21 mouse cellular contexts compared by ENCODE assay signal in the genomic region with DNA sequence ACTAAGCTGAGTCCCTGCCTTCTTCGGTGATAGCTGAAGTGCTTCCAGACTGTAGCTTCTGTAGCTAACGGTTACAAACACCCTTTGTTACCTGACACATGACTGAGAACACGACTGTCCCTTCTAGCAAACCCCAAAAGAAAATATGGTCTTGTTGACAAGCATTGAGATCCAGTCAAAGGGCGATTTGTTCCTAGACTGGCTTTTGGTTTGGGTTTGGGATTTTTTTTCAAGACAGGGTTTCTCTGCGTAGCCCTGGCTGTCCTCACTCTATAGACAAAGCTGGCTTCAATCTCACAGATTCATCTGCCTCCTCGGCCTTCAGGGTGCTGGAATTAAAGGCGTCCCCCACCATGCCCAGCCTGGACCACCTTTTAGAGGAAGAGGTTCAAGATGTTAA.
"Had no signal": no experiment of that assay in that cellular context is flagged by ENCODE, and none has a peak within 500 bp of the region (broad histone marks: within the 10 kb centered on the region; RNA-seq: fewer than 3 reads in every experiment).

No protein-coding gene starts in this region.

- DNase-seq: liver, postnatal 0 days; lung, adult 2 months; lung, postnatal 14 days; lung, postnatal 36 days; retina, postnatal 1 day; right cerebral cortex, adult 18-20 months; right cerebral cortex, postnatal 25 days; right cerebral cortex, postnatal 4 days; spleen, adult 18-20 months; thymus, adult 18-20 months; thymus, postnatal 14 days; thymus, postnatal 36 days had no signal

- H3K27ac ChIP-seq: liver, embryonic 15.5 days; lung, embryonic 15.5 days; macrophage; midbrain, embryonic 12.5 days; midbrain, embryonic 15.5 days; neural tube, embryonic 13.5 days; neural tube, embryonic 15.5 days had no signal

- H3K4me3 ChIP-seq: liver, embryonic 15.5 days; lung, embryonic 15.5 days; megakaryocyte, embryonic 14.5 days; midbrain, embryonic 12.5 days; midbrain, embryonic 15.5 days; neural tube, embryonic 13.5 days; neural tube, embryonic 15.5 days had no signal

- H3K36me3 ChIP-seq: liver, embryonic 15.5 days; lung, embryonic 15.5 days; midbrain, embryonic 15.5 days; neural tube, embryonic 15.5 days had no signal

- H3K4me2 ChIP-seq: liver, embryonic 15.5 days; lung, embryonic 15.5 days; midbrain, embryonic 12.5 days; midbrain, embryonic 15.5 days; neural tube, embryonic 13.5 days; neural tube, embryonic 15.5 days had no signal

- H3K9ac ChIP-seq: liver, embryonic 15.5 days; liver, postnatal 0 days; lung, embryonic 15.5 days; midbrain, embryonic 12.5 days; midbrain, embryonic 15.5 days; neural tube, embryonic 13.5 days; neural tube, embryonic 15.5 days had no signal

- ATAC-seq: liver, postnatal 0 days; lung, postnatal 0 days; midbrain, embryonic 15.5 days had no signal

- H3K4me1 ChIP-seq: liver, embryonic 15.5 days; lung, embryonic 15.5 days had no signal

- H3K27me3 ChIP-seq: liver, embryonic 15.5 days; lung, embryonic 15.5 days; megakaryocyte, embryonic 14.5 days; midbrain, embryonic 12.5 days; midbrain, embryonic 15.5 days; neural tube, embryonic 13.5 days; neural tube, embryonic 15.5 days had no signal

- H3K9me3 ChIP-seq: liver, embryonic 15.5 days; lung, embryonic 15.5 days; megakaryocyte, embryonic 14.5 days; midbrain, embryonic 12.5 days; midbrain, embryonic 15.5 days; neural tube, embryonic 13.5 days; neural tube, embryonic 15.5 days had no signal
